Mouse (Mus musculus): ENCODE data around the gene Adamts12. TPM values are rescaled to one million over a fixed set of nuclear protein-coding genes. Genes with fewer than 3 reads are reported as not detected.

Adamts12 gene
- total and polyA plus RNA-seq, 3 experiments: not detected

DNA sequence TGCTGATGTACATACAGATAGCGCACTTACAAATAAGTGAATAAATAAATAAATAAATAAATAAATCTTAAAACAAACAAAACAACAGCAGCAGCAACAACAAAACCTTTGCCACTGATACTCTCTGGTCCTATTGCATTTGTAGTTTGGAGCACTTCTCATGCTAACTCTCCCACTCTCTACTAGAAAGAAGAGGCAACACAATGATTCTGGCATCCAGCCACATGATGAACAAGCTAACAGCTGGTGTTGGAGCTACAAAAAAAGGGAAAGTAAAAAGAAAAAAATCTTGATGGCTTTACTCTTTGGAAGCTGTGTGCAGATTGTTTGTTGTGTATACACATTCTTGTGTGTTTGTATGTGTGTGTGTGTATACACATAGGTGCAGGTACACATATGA lies 300.2 kb downstream of the Adamts12 start:
- no peak overlapping the region for H3K4me3 ChIP-seq (ENCODE audit: control insufficient read depth in 1 of 2, insufficient read depth in 1 of 2, low read depth in 2 of 2, low read length in 2 of 2)
- H3K27ac ChIP-seq (ENCODE audit: control insufficient read depth, low read depth, low read length): no peak overlapping the region
- H3K36me3 ChIP-seq (ENCODE audit: control insufficient read depth in 1 of 2, insufficient read depth in 2 of 2, low read length in 2 of 2): no peaks in the 10 kb centered on the region
- no peaks in the 10 kb centered on the region for H3K79me2 ChIP-seq (ENCODE audit: control insufficient read depth, insufficient read depth, low read length, poor library complexity)
- H3K9me3 ChIP-seq (replicated peaks; ENCODE audit: insufficient read depth, low read length): no peaks in the 10 kb centered on the region
- H3K4me1 ChIP-seq (ENCODE audit: control insufficient read depth in 1 of 2, insufficient read depth in 2 of 2, low read length in 2 of 2): no peaks in the 10 kb centered on the region
- no peaks in the 10 kb centered on the region; a peak in 1 of 4 replicates for H3K27me3 ChIP-seq (ENCODE audit: control insufficient read depth in 1 of 2, insufficient read depth in 2 of 2, low read length in 2 of 2)
- DNase-seq (ENCODE audit: low read depth, low spot score): no peak
- no peak overlapping the region for H3K9ac ChIP-seq (ENCODE audit: control insufficient read depth, low read depth, low read length, poor library complexity, severe bottlenecking)
- TF ChIP-seq CTCF (IDR thresholded peaks at IDR 0.05 in 2 of 3, conservative IDR thresholded peaks at IDR 0.05 in 1 of 3; ENCODE audit: control insufficient read depth in 1 of 3, insufficient read depth in 1 of 3, low read depth in 2 of 3, low read length in 3 of 3, poor library complexity in 1 of 3, severe bottlenecking in 1 of 3): no peak

DNA sequence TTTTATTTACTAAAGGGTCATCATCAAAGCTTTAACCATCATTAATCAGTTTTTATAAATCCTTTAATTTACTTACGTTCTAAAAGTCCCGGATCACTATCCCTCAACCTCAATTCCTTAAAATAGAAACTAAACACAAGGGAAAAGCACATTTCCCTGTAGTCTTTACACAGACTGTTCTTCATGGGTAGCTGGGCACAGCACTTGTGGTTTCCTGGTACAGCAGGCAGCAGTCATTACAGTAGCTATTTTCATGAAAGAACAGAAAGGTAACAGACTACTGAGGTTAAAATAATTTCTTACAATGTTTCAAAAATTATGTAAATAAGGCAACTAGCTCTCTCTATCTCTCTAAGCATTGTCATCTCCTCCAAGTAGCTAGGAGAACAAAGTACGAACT lies 305.0 kb downstream of the Adamts12 start:
- H3K9ac ChIP-seq (ENCODE audit: control insufficient read depth, low read depth, low read length, poor library complexity, severe bottlenecking): no peak overlapping the region
- no peak overlapping the region for H3K27ac ChIP-seq (ENCODE audit: control insufficient read depth, low read depth, low read length)
- H3K27me3 ChIP-seq (ENCODE audit: control insufficient read depth in 1 of 2, insufficient read depth in 2 of 2, low read length in 2 of 2): no peaks in the 10 kb centered on the region; a peak in 1 of 4 replicates
- no peak overlapping the region for H3K4me3 ChIP-seq (ENCODE audit: control insufficient read depth in 1 of 2, insufficient read depth in 1 of 2, low read depth in 2 of 2, low read length in 2 of 2)
- DNase-seq (ENCODE audit: low read depth, low spot score): no peak
- no peaks in the 10 kb centered on the region for H3K9me3 ChIP-seq (replicated peaks; ENCODE audit: insufficient read depth, low read length)
- no peaks in the 10 kb centered on the region for H3K4me1 ChIP-seq (ENCODE audit: control insufficient read depth in 1 of 2, insufficient read depth in 2 of 2, low read length in 2 of 2)
- no peaks in the 10 kb centered on the region for H3K79me2 ChIP-seq (ENCODE audit: control insufficient read depth, insufficient read depth, low read length, poor library complexity)
- no peaks in the 10 kb centered on the region for H3K36me3 ChIP-seq (ENCODE audit: control insufficient read depth in 1 of 2, insufficient read depth in 2 of 2, low read length in 2 of 2)
- TF ChIP-seq MAFK (IDR thresholded peaks at IDR 0.05; ENCODE audit: borderline replicate concordance, low read depth, low read length) (no peak), USF1 (IDR thresholded peaks at IDR 0.05; ENCODE audit: low read depth, low read length) (no peak), HCFC1 (IDR thresholded peaks at IDR 0.05; ENCODE audit: low read depth, low read length) (no peak), ZMIZ1 (IDR thresholded peaks at IDR 0.05; ENCODE audit: low read depth, low read length) (no peak), USF2 (IDR thresholded peaks at IDR 0.05; ENCODE audit: borderline replicate concordance in 1 of 2, insufficient read depth in 1 of 2, low read depth in 1 of 2, low read length in 2 of 2) (no peak), RAD21 (IDR thresholded peaks at IDR 0.05; ENCODE audit: low read depth, low read length) (no peak), POLR2AphosphoS5 (IDR thresholded peaks at IDR 0.05; ENCODE audit: borderline replicate concordance, low read depth, low read length) (no peak), MYB (IDR thresholded peaks at IDR 0.05; ENCODE audit: low read depth, low read length) (no peak)

DNA sequence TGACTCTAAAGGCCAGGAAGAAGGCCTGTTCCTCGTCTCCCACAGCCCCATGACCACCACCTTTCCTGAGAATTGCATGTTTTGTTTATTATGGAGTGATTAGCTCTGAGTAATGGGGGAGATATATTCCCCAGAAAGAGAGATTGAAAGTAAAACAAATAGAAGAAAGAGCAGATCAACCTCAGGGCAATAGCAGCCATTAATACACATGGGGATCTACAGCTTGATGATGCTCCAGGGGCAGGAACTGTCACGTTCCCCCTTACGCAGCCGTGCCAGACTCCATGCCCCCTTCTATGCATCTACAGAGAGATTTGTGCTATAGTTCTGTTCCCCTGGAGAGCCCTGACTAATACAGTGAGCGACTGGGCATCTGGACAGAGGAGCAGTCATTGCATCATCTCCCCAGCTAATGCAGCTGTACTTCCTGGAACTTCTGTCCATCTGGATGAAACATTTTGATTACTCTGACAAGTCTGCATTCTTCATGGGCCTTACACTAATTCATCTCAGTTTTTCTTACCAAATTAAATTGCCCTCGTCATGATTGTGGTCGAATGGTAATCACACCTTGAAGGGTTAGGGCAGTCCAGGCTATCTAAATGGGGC lies 306.0 kb downstream of the Adamts12 start:
- Histone ChIP-seq H3K4me3 (ENCODE audit: control insufficient read depth in 1 of 2, insufficient read depth in 1 of 2, low read depth in 2 of 2, low read length in 2 of 2) (no peak overlapping the region), H3K27ac (ENCODE audit: control insufficient read depth, low read depth, low read length) (no peak overlapping the region), H3K4me1 (ENCODE audit: control insufficient read depth in 1 of 2, insufficient read depth in 2 of 2, low read length in 2 of 2) (no peaks in the 10 kb centered on the region), H3K27me3 (ENCODE audit: control insufficient read depth in 1 of 2, insufficient read depth in 2 of 2, low read length in 2 of 2) (no peaks in the 10 kb centered on the region; a peak in 1 of 4 replicates), H3K36me3 (ENCODE audit: control insufficient read depth in 1 of 2, insufficient read depth in 2 of 2, low read length in 2 of 2) (no peaks in the 10 kb centered on the region), H3K79me2 (ENCODE audit: control insufficient read depth, insufficient read depth, low read length, poor library complexity) (no peaks in the 10 kb centered on the region), H3K9ac (ENCODE audit: control insufficient read depth, low read depth, low read length, poor library complexity, severe bottlenecking) (no peak overlapping the region), H3K9me3 (replicated peaks; ENCODE audit: insufficient read depth, low read length) (no peaks in the 10 kb centered on the region)
- TF ChIP-seq TAL1 (IDR thresholded peaks at IDR 0.05; ENCODE audit: low read length): no peak
- no peak for TF ChIP-seq KAT2A (conservative IDR thresholded peaks at IDR 0.05; ENCODE audit: low read depth, low read length)
- no peak for TF ChIP-seq ZMIZ1 (IDR thresholded peaks at IDR 0.05; ENCODE audit: low read depth, low read length)
- no peak for TF ChIP-seq ELF1 (IDR thresholded peaks at IDR 0.05; ENCODE audit: low read depth, low read length)
- TF ChIP-seq ZC3H11A (IDR thresholded peaks at IDR 0.05; ENCODE audit: low read depth, low read length): no peak
- no peak for TF ChIP-seq MAX (IDR thresholded peaks at IDR 0.05; ENCODE audit: low read length)
- no peak for TF ChIP-seq MAZ (IDR thresholded peaks at IDR 0.05; ENCODE audit: low read depth, low read length)
- no peak for TF ChIP-seq USF2 (IDR thresholded peaks at IDR 0.05; ENCODE audit: borderline replicate concordance in 1 of 2, insufficient read depth in 1 of 2, low read depth in 1 of 2, low read length in 2 of 2)
- DNase-seq (ENCODE audit: low read depth, low spot score): no peak

All from MEL (cell line).